Mouse (Mus musculus) lung, postnatal 0 days (tissue): Measurements from ENCODE around the gene Cd5l.

Experiments
- CTCF ChIP-seq: IDR thresholded peaks from 2 replicates; pipeline ENCODE4 v1.5.1; 2016; ENCODE audit warnings: antibody characterized with exemption, mild to moderate bottlenecking
- EP300 ChIP-seq: IDR thresholded peaks from 2 replicates; pipeline ENCODE4 v1.6.1; 2016; ENCODE audit warnings: antibody characterized with exemption, mild to moderate bottlenecking, control low read depth

DNA sequence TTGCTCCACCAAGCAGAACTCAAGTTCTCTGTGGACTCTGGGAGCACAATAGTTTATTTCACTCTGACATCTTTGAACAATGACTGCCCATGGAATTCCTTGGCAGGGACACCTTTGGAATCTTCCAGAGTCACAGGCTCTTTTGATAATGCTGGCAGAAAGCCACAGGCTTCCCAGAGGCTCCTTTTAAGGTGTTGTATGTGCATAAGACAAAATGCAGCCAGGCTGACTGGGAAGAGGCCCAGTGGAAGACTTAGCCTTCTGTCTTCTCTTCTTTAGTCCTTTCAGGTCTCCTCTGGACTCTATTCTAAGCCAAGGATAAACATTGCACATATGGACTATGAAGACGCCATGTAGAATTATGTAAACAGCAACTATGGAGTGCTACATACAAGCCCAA is 33.3 kb downstream of the Cd5l start:
- TF ChIP-seq CTCF (no peak), EP300 (no peak)
